14 mouse cellular contexts compared by ENCODE assay signal in the genomic region with DNA sequence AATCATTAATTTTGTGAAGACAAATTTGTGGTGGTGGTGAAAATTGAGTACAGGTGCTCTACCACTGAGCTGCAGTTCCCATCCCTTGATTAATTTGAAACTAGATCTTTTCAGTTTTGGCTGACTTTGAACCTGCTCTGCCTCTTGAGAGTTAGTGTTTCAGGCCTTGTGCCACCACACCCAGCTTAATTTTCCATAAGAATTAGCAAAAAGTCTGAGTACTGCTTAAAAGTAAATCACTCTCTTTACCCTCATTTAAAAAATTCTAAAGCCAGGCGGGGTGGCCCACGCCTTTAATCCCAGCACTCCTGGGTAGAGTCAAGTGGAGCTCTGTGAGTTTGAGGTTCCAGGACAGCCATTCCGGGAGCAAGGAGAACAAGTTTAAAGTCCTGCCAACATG.
"Had no signal": no experiment of that assay in that cellular context is flagged by ENCODE, and none has a peak within 500 bp of the region (broad histone marks: within the 10 kb centered on the region; RNA-seq: fewer than 3 reads in every experiment).

No protein-coding gene starts in this region.

- ATAC-seq: liver, embryonic 12.5 days had no signal

- H3K4me1 ChIP-seq: limb, embryonic 10.5 days; midbrain, embryonic 10.5 days; neural tube, embryonic 12.5 days had no signal

- H3K9me3 ChIP-seq: limb, embryonic 10.5 days; liver, embryonic 12.5 days; midbrain, embryonic 10.5 days; neural tube, embryonic 12.5 days had no signal

- H3K4me2 ChIP-seq: liver, embryonic 12.5 days; lung, embryonic 14.5 days; neural tube, embryonic 12.5 days had no signal

- H3K27me3 ChIP-seq: liver, embryonic 12.5 days; neural tube, embryonic 12.5 days had no signal

- H3K9ac ChIP-seq: liver, embryonic 12.5 days; lung, embryonic 14.5 days; neural tube, embryonic 12.5 days had no signal

- H3K27ac ChIP-seq: left cerebral cortex, adult 2 months; limb, embryonic 10.5 days; liver, embryonic 12.5 days; midbrain, embryonic 10.5 days; neural tube, embryonic 12.5 days had no signal

- H3K36me3 ChIP-seq: neural tube, embryonic 12.5 days had no signal

- DNase-seq: kidney, adult 8-10 months; kidney, postnatal 14 days; lung, embryonic 14.5 days; lung, postnatal 10 days; lung, postnatal 4 days; midbrain, embryonic 14.5 days; retina, postnatal 1 day; right cerebral cortex, postnatal 14 days; thymus, postnatal 36 days had no signal

- H3K4me3 ChIP-seq: left cerebral cortex, adult 2 months; limb, embryonic 10.5 days; liver, embryonic 12.5 days; midbrain, embryonic 10.5 days; neural tube, embryonic 12.5 days had no signal
